Mouse (Mus musculus) ovary, postnatal 10 days (tissue): ENCODE measurements around the gene Sla2.
"Not testable (repeated sequence)": the region's sequence is repeated elsewhere in the genome, so short reads cannot be mapped to it uniquely, and the experiment has no call there.

Experiments used
- DNase-seq: peaks from one replicate; pipeline ENCODE4 v3.0.0; 2022; ENCODE audit warnings: low spot score

Sla2 gene

GRCm38 (mm10) chr2:156887017-156887416 is at the start of gene Sla2:
Sla2 (minus strand) TSS chr2:156887192.
- DNase-seq: no peak

- no peak for DNase-seq
Observed at GRCm38 (mm10) chr2:156935005-156935404, 48.0 kb upstream of the Sla2 start.

GRCm38 (mm10) chr2:156933426-156933825 is 46.4 kb upstream of the Sla2 start:
- no peak for DNase-seq

GRCm38 (mm10) chr2:156931421-156931820 is 44.4 kb upstream of the Sla2 start:
- no peak for DNase-seq

GRCm38 (mm10) chr2:156930549-156930948 is 43.6 kb upstream of the Sla2 start:
- DNase-seq: no peak

- DNase-seq: no peak
Observed at GRCm38 (mm10) chr2:156929519-156930120, 42.6 kb upstream of the Sla2 start.

GRCm38 (mm10) chr2:156928606-156929005 is 41.6 kb upstream of the Sla2 start:
- DNase-seq: no peak

- DNase-seq: no peak
Observed at GRCm38 (mm10) chr2:156927663-156928062, 40.7 kb upstream of the Sla2 start.

- not testable (repeated sequence) for DNase-seq
Observed at GRCm38 (mm10) chr2:156925611-156926010, 38.6 kb upstream of the Sla2 start.

GRCm38 (mm10) chr2:156925075-156925474 is 38.1 kb upstream of the Sla2 start:
- not testable (repeated sequence) for DNase-seq

GRCm38 (mm10) chr2:156924210-156924898 is 37.4 kb upstream of the Sla2 start:
- DNase-seq: no peak

- DNase-seq: no peak
Observed at GRCm38 (mm10) chr2:156923057-156923456, 36.1 kb upstream of the Sla2 start.

- no peak for DNase-seq
Observed at GRCm38 (mm10) chr2:156919796-156920195, 32.8 kb upstream of the Sla2 start.

GRCm38 (mm10) chr2:156919191-156919590 is 32.2 kb upstream of the Sla2 start:
- not testable (repeated sequence) for DNase-seq

GRCm38 (mm10) chr2:156918562-156918961 is 31.6 kb upstream of the Sla2 start:
- DNase-seq: no peak

- no peak for DNase-seq
Observed at GRCm38 (mm10) chr2:156916419-156917125, 29.6 kb upstream of the Sla2 start.

GRCm38 (mm10) chr2:156915559-156915958 is 28.6 kb upstream of the Sla2 start:
- no peak for DNase-seq

- no peak for DNase-seq
Observed at GRCm38 (mm10) chr2:156913191-156913590, 26.2 kb upstream of the Sla2 start.

GRCm38 (mm10) chr2:156905931-156906330 is 18.9 kb upstream of the Sla2 start:
- not testable (repeated sequence) for DNase-seq

GRCm38 (mm10) chr2:156904976-156905717 is 18.2 kb upstream of the Sla2 start:
- peak; percentile 17 for DNase-seq

GRCm38 (mm10) chr2:156903367-156903766 is 16.4 kb upstream of the Sla2 start:
- no peak for DNase-seq

GRCm38 (mm10) chr2:156902411-156902810 is 15.4 kb upstream of the Sla2 start:
- not testable (repeated sequence) for DNase-seq
